8 mouse cellular contexts compared by ENCODE assay signal in the genomic region with DNA sequence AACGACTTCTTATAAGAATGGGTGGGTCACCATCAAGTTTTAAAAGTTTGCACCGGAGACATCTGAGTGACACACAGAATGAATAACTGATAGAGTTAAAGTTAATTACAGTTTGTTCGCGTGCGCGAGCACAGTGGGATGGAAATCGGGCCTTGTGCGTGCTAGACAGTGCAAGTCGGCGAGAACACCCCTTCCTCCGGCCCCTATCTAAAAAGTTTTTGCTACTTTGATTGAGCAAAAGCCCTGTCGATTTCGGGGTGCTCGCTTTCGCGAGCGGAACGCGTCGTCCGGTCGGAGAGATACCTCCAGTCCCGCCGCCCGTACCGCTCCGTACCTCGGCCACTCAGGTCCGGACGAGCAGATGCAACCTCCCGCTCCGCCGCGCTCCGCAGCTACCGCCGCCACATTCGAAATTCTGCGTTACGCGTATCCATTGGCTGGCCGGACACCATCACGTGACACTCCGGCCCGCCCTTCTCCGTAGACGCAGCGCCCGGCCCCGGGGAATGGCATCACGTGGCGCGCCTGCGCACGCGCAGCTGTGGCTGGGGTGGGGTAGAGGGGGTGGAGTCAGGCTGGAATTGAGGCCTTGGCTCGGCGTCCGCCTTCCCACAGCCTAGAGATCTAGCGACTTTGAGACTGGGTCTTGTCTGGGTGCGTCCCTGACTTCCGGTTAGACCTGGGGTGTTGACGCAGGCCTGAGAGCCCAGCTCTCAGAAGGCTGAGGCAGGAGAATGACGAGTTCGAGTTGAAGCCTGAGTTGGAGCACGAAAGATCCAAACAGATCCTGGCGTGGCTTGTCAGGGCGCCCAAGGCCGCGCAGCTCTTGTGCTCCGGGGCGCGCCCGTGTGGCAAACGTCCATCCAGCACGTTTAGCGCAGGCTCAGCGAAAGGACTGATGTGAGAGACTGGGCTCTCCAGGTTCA. TPM values are rescaled to one million over a fixed set of nuclear protein-coding genes. Genes with fewer than 3 reads are reported as not detected.
DNase-seq lines count a peak whose midpoint lies in the region; ATAC-seq and TF ChIP-seq lines count a peak whose summit lies in the region.

Sgo1 (minus strand) TSS at position 457 of the 926 bp plus-strand sequence.

- TF ChIP-seq EP300 in heart, adult 2 months (IDR thresholded peaks at IDR 0.05; ENCODE audit: insufficient read depth, low read depth, low read length): peak; percentile 56; the same call in 1 of the 2 replicates

- H3K9ac ChIP-seq in embryonic facial prominence, embryonic 14.5 days (ENCODE audit: low read depth, low read length): peak within 1 kb of the TSS; percentile 69
- peak within 1 kb of the TSS; percentile 82 for H3K9ac ChIP-seq in heart, adult 2 months (ENCODE audit: low read depth, low read length)
- H3K9ac ChIP-seq in limb, embryonic 13.5 days: peak within 1 kb of the TSS; percentile 76
- peak within 1 kb of the TSS; percentile 82 for H3K9ac ChIP-seq in midbrain, embryonic 16.5 days (ENCODE audit: low read depth, low read length)

- TF ChIP-seq POLR2A in heart, adult 2 months (IDR thresholded peaks at IDR 0.05; ENCODE audit: insufficient read depth, low read depth, low read length): peak; percentile 99

- peak; percentile 96 for DNase-seq in 3T3-L1 (ENCODE audit: low read depth, low spot score)
- DNase-seq in adrenal gland, postnatal 4 days (ENCODE audit: low spot score in 2 of 2): peak; percentile 95 to 97
- DNase-seq in embryonic facial prominence, embryonic 14.5 days (ENCODE audit: low spot score): peak; percentile 98
- DNase-seq in heart, adult 2 months: peak; percentile 97 to 98
- peak; percentile 96 to 97 for DNase-seq in kidney, adult 8-10 months
- DNase-seq in spleen, postnatal 10 days (ENCODE audit: low spot score in 2 of 2): peak; percentile 94 to 98

- peak; percentile 73 for TF ChIP-seq CTCF in heart, adult 2 months (IDR thresholded peaks at IDR 0.05)

- no peaks in the 10 kb centered on the region for H3K9me3 ChIP-seq in embryonic facial prominence, embryonic 14.5 days (ENCODE audit: control insufficient read depth, low read length)
- H3K9me3 ChIP-seq in limb, embryonic 13.5 days: no peaks in the 10 kb centered on the region
- H3K9me3 ChIP-seq in midbrain, embryonic 16.5 days (replicated peaks; ENCODE audit: control insufficient read depth, low read length, poor library complexity, severe bottlenecking): no peaks in the 10 kb centered on the region

- no peaks in the 10 kb centered on the region for H3K27me3 ChIP-seq in embryonic facial prominence, embryonic 14.5 days (replicated peaks; ENCODE audit: control insufficient read depth, insufficient read depth, low read length)
- no peaks in the 10 kb centered on the region for H3K27me3 ChIP-seq in heart, adult 2 months (ENCODE audit: control insufficient read depth, insufficient read depth, low read length)
- no peaks in the 10 kb centered on the region for H3K27me3 ChIP-seq in limb, embryonic 13.5 days
- H3K27me3 ChIP-seq in midbrain, embryonic 16.5 days (ENCODE audit: control insufficient read depth, insufficient read depth, low read depth, low read length): no peaks in the 10 kb centered on the region

- ATAC-seq in embryonic facial prominence, embryonic 14.5 days (ENCODE audit: low read depth): peak; percentile 98
- ATAC-seq in limb, embryonic 13.5 days (ENCODE audit: low FRiP score, low read depth): peak; percentile 99
- peak; percentile 100 for ATAC-seq in midbrain, embryonic 16.5 days

- peak within 1 kb of the TSS; percentile 94 for H3K27ac ChIP-seq in embryonic facial prominence, embryonic 14.5 days (replicated peaks; ENCODE audit: low read depth, low read length)
- H3K27ac ChIP-seq in heart, adult 2 months: peak within 1 kb of the TSS; percentile 96
- peak within 1 kb of the TSS; percentile 96 for H3K27ac ChIP-seq in limb, embryonic 13.5 days
- peak within 1 kb of the TSS; percentile 96 for H3K27ac ChIP-seq in midbrain, embryonic 16.5 days (ENCODE audit: low read length)

- no peaks in the 10 kb centered on the region for H3K79me2 ChIP-seq in heart, adult 2 months (replicated peaks; ENCODE audit: control insufficient read depth, insufficient read depth, low read length)

- intact Hi-C loops in heart, adult 2 months (cut with DNase I): loop anchor here (2.0 kb wide), 3 partner anchors 120 to 210 kb away; partner anchors contain the start of gene Rab5a

- under 1% methylated on average over 61 of the region's 78 CpGs for WGBS in embryonic facial prominence, embryonic 14.5 days
- WGBS in heart, adult 2 months: under 1% methylated on average over 78 of the region's 78 CpGs
- under 1% methylated on average over 78 of the region's 78 CpGs for WGBS in limb, embryonic 13.5 days
- under 1% methylated on average over 78 of the region's 78 CpGs for WGBS in midbrain, embryonic 16.5 days

- 0 out of 2 replicates have a peak, but pooled peaks cover 3% of the 10 kb centered on the region for H3K4me1 ChIP-seq in embryonic facial prominence, embryonic 14.5 days (ENCODE audit: control insufficient read depth, insufficient read depth, low read length)
- H3K4me1 ChIP-seq in heart, adult 2 months (ENCODE audit: control insufficient read depth, insufficient read depth, low read length): peaks cover 2% of the 10 kb centered on the region
- peaks cover 11% of the 10 kb centered on the region for H3K4me1 ChIP-seq in limb, embryonic 13.5 days
- peaks cover 8% of the 10 kb centered on the region for H3K4me1 ChIP-seq in midbrain, embryonic 16.5 days (ENCODE audit: control insufficient read depth, insufficient read depth, low read length)

- H3K4me2 ChIP-seq in embryonic facial prominence, embryonic 14.5 days (ENCODE audit: low read depth, low read length): peak within 1 kb of the TSS; percentile 58
- H3K4me2 ChIP-seq in limb, embryonic 13.5 days (replicated peaks): peak within 1 kb of the TSS; percentile 67
- H3K4me2 ChIP-seq in midbrain, embryonic 16.5 days (ENCODE audit: low read length): peak within 1 kb of the TSS; percentile 91

- H3K36me3 ChIP-seq in embryonic facial prominence, embryonic 14.5 days (ENCODE audit: control insufficient read depth, insufficient read depth, low read length): peaks cover 23% of the 10 kb centered on the region
- peaks cover 3% of the 10 kb centered on the region; the same call in 1 of the 2 replicates for H3K36me3 ChIP-seq in heart, adult 2 months (ENCODE audit: control insufficient read depth, insufficient read depth, low read length)
- peaks cover 24% of the 10 kb centered on the region for H3K36me3 ChIP-seq in limb, embryonic 13.5 days
- no peaks in the 10 kb centered on the region for H3K36me3 ChIP-seq in midbrain, embryonic 16.5 days (ENCODE audit: control insufficient read depth, insufficient read depth, low read length)

- peak within 1 kb of the TSS; percentile 53 for H3K4me3 ChIP-seq in embryonic facial prominence, embryonic 14.5 days (ENCODE audit: low read depth, low read length)
- peak within 1 kb of the TSS; percentile 60 for H3K4me3 ChIP-seq in heart, adult 2 months
- peak within 1 kb of the TSS; percentile 68 for H3K4me3 ChIP-seq in limb, embryonic 13.5 days
- peak within 1 kb of the TSS; percentile 60 for H3K4me3 ChIP-seq in midbrain, embryonic 16.5 days (ENCODE audit: low read depth, low read length)

RNA-seq across cellular contexts. Expression of gene Sgo1, which starts in this region (rescaled TPM):
- 1 to 10 TPM; 7.6 to 7.8 TPM for total RNA-seq in adrenal gland, postnatal 4 days (2021)
- 22.8 and 24.4 TPM in 2 replicates for polyA plus RNA-seq in embryonic facial prominence, embryonic 14.5 days (2014; fragmentation: Nextera tagmentation; extraction: Ambion mirVana)
- under 1 TPM; 0.14 to 0.29 TPM for total RNA-seq in heart, adult 2 months (2021)
- 0.04 and 0.09 TPM in 2 replicates for polyA plus RNA-seq in heart, adult 2 months (2012; rRNA removed)
- polyA plus RNA-seq in limb, embryonic 13.5 days (2015; fragmentation: Nextera tagmentation; extraction: Ambion mirVana): 32.8 and 38.3 TPM in 2 replicates
- 2.5 and 4.3 TPM in 2 replicates for polyA plus RNA-seq in midbrain, embryonic 16.5 days (2015; fragmentation: Nextera tagmentation; extraction: Ambion mirVana)

Comparison
In these comparisons a context has a peak if more than half of its experiments do, and no peak if none do; other contexts are left out.
1. Peak in every context shown above with its lines: DNase-seq, ATAC-seq, H3K4me3 ChIP-seq and H3K27ac ChIP-seq.
2. RNA of gene Sgo1 (total RNA-seq): 7.6 to 7.8 TPM in adrenal gland, postnatal 4 days; 0.14 to 0.29 TPM in heart, adult 2 months; every median in the first group is over 4 times any median in the second.
3. Peak in DNase-seq, H3K4me3 ChIP-seq, H3K27ac ChIP-seq and H3K9ac ChIP-seq in heart, adult 2 months; RNA of the gene not detected or under 1 TPM.